9 mouse cellular contexts compared by ENCODE assay signal in genomic region chr11:113143839-113144627, GRCm38 (mm10).
DNase-seq lines count a peak whose midpoint lies in the region; ATAC-seq and TF ChIP-seq lines count a peak whose summit lies in the region.
"Had no signal": no experiment of that assay in that cellular context is flagged by ENCODE, and none has a peak within 500 bp of the region (broad histone marks: within the 10 kb centered on the region; RNA-seq: fewer than 3 reads in every experiment).

No protein-coding gene starts in this region.

- ATAC-seq in liver, postnatal 0 days, result no peak
- peak; percentile 86 for ATAC-seq in midbrain, embryonic 16.5 days
- peak; percentile 65; the same call in 1 of the 2 replicates for ATAC-seq in stomach, embryonic 16.5 days (ENCODE audit: insufficient read depth, low FRiP score)

- peaks cover 24% of the 10 kb centered on the region for H3K4me1 ChIP-seq in liver, adult 2 months (ENCODE audit: control insufficient read depth, insufficient read depth, low read length)
- 0 out of 2 replicates have a peak, but pooled peaks cover 2% of the 10 kb centered on the region for H3K4me1 ChIP-seq in liver, postnatal 0 days (ENCODE audit: insufficient read depth)
- H3K4me1 ChIP-seq in midbrain, embryonic 16.5 days (ENCODE audit: control insufficient read depth, insufficient read depth, low read length), result peaks cover 25% of the 10 kb centered on the region
- H3K4me1 ChIP-seq in stomach, embryonic 16.5 days (ENCODE audit: control insufficient read depth, insufficient read depth, low read length), result peaks cover 31% of the 10 kb centered on the region

- no peak overlapping the region for H3K4me2 ChIP-seq in liver, postnatal 0 days (ENCODE audit: low read depth, low read length)
- peak overlapping the region; percentile 18 for H3K4me2 ChIP-seq in midbrain, embryonic 16.5 days (ENCODE audit: low read length)
- H3K4me2 ChIP-seq in stomach, embryonic 16.5 days (ENCODE audit: low read depth, low read length), result no peak overlapping the region
- H3K4me2 ChIP-seq: liver, embryonic 13.5 days had no signal

- no peak overlapping the region for H3K9ac ChIP-seq in liver, adult 2 months (ENCODE audit: low read depth, low read length)
- no peak overlapping the region for H3K9ac ChIP-seq in liver, postnatal 0 days (replicated peaks)
- peak overlapping the region; percentile 17; the same call in 1 of the 2 replicates for H3K9ac ChIP-seq in midbrain, embryonic 16.5 days (ENCODE audit: low read depth, low read length)
- no peak overlapping the region for H3K9ac ChIP-seq in stomach, embryonic 16.5 days (ENCODE audit: low read length)
- H3K9ac ChIP-seq: liver, embryonic 13.5 days had no signal

- WGBS in liver, adult 2 months, result 29% methylated on average over 14 of the region's 14 CpGs
- 57% methylated on average over 14 of the region's 14 CpGs for WGBS in liver, postnatal 0 days (ENCODE audit: insufficient replicate concordance)
- WGBS in midbrain, embryonic 16.5 days, result 10% methylated on average over 14 of the region's 14 CpGs
- WGBS in stomach, embryonic 16.5 days, result 28% methylated on average over 14 of the region's 14 CpGs

- TF ChIP-seq POLR2A in liver, adult 2 months (IDR thresholded peaks at IDR 0.05; ENCODE audit: extremely low read depth, insufficient read depth, low read length), result no peak

- H3K27ac ChIP-seq in liver, adult 2 months (replicated peaks; ENCODE audit: insufficient read depth, low read depth, low read length), result peak overlapping the region; percentile 16; the same call in 1 of the 2 replicates
- no peak overlapping the region for H3K27ac ChIP-seq in liver, postnatal 0 days (ENCODE audit: low read depth)
- H3K27ac ChIP-seq in midbrain, embryonic 16.5 days (ENCODE audit: low read length), result peak overlapping the region; percentile 73
- H3K27ac ChIP-seq in stomach, embryonic 16.5 days (ENCODE audit: low read length), result no peak overlapping the region
- H3K27ac ChIP-seq: liver, embryonic 13.5 days had no signal

- no peak for TF ChIP-seq CTCF in liver, adult 2 months (IDR thresholded peaks at IDR 0.05; ENCODE audit: low read depth, low read length)
- TF ChIP-seq CTCF in liver, postnatal 0 days (IDR thresholded peaks at IDR 0.05; ENCODE audit: low read depth), result no peak

- no peak for DNase-seq in liver, adult 2 months (ENCODE audit: extremely low read depth, low read depth, low spot score)
- no peak for DNase-seq in liver, postnatal 0 days
- DNase-seq in cerebellum, postnatal 10 days, result peak; percentile 88 to 95
- peak; percentile 77 to 85 for DNase-seq in heart, adult 18-20 months
- DNase-seq in kidney, postnatal 4 days, result peak; percentile 61 to 73
- no peak for DNase-seq in thymus, postnatal 25 days
- DNase-seq: liver, embryonic 13.5 days had no signal

- TF ChIP-seq EP300 in liver, postnatal 0 days (IDR thresholded peaks at IDR 0.05; ENCODE audit: low read depth), result no peak

- H3K27me3 ChIP-seq in liver, adult 2 months (ENCODE audit: control insufficient read depth, insufficient read depth, low read length), result no peaks in the 10 kb centered on the region
- no peaks in the 10 kb centered on the region for H3K27me3 ChIP-seq in liver, postnatal 0 days (ENCODE audit: insufficient read depth, low read length)
- no peaks in the 10 kb centered on the region for H3K27me3 ChIP-seq in midbrain, embryonic 16.5 days (ENCODE audit: control insufficient read depth, insufficient read depth, low read depth, low read length)
- H3K27me3 ChIP-seq in stomach, embryonic 16.5 days (ENCODE audit: control insufficient read depth, insufficient read depth, low read length), result no peaks in the 10 kb centered on the region
- H3K27me3 ChIP-seq: liver, embryonic 13.5 days had no signal

- H3K4me3 ChIP-seq in liver, adult 2 months (ENCODE audit: insufficient read depth, low read depth, low read length), result no peak overlapping the region
- H3K4me3 ChIP-seq in liver, postnatal 0 days (ENCODE audit: low read depth, low read length), result no peak overlapping the region
- H3K4me3 ChIP-seq in midbrain, embryonic 16.5 days (ENCODE audit: low read depth, low read length), result no peak overlapping the region
- H3K4me3 ChIP-seq in stomach, embryonic 16.5 days (replicated peaks; ENCODE audit: low read length), result no peak overlapping the region
- H3K4me3 ChIP-seq: liver, embryonic 13.5 days had no signal

- H3K9me3 ChIP-seq in liver, postnatal 0 days (ENCODE audit: low read length), result no peaks in the 10 kb centered on the region
- no peaks in the 10 kb centered on the region for H3K9me3 ChIP-seq in midbrain, embryonic 16.5 days (replicated peaks; ENCODE audit: control insufficient read depth, low read length, poor library complexity, severe bottlenecking)
- no peaks in the 10 kb centered on the region for H3K9me3 ChIP-seq in stomach, embryonic 16.5 days (replicated peaks; ENCODE audit: control insufficient read depth, low read length)
- H3K9me3 ChIP-seq: liver, embryonic 13.5 days had no signal

- no peaks in the 10 kb centered on the region for H3K79me2 ChIP-seq in liver, adult 2 months (ENCODE audit: control insufficient read depth, insufficient read depth, low read length)

- H3K36me3 ChIP-seq in liver, adult 2 months (ENCODE audit: control insufficient read depth, insufficient read depth, low read length), result no peaks in the 10 kb centered on the region
- no peaks in the 10 kb centered on the region for H3K36me3 ChIP-seq in liver, postnatal 0 days (replicated peaks; ENCODE audit: insufficient read depth, low read length)
- no peaks in the 10 kb centered on the region for H3K36me3 ChIP-seq in midbrain, embryonic 16.5 days (ENCODE audit: control insufficient read depth, insufficient read depth, low read length)
- no peaks in the 10 kb centered on the region for H3K36me3 ChIP-seq in stomach, embryonic 16.5 days (ENCODE audit: control insufficient read depth, insufficient read depth, low read length)
- H3K36me3 ChIP-seq: liver, embryonic 13.5 days had no signal

Comparison
In these comparisons a context has a peak if more than half of its experiments do, and no peak if none do; other contexts are left out.
1. H3K27ac ChIP-seq: peak in liver, adult 2 months (single experiment) and midbrain, embryonic 16.5 days (single experiment); none in liver, postnatal 0 days (single experiment) and stomach, embryonic 16.5 days (single experiment).
2. DNase-seq: peak in cerebellum, postnatal 10 days (2 of 2), heart, adult 18-20 months (2 of 2) and kidney, postnatal 4 days (2 of 2); none in liver, adult 2 months (single experiment), liver, postnatal 0 days (single experiment) and thymus, postnatal 25 days (single experiment).